Mouse (Mus musculus): Measurements from ENCODE around the gene Ttll8.

The Ttll8 gene

DNA sequence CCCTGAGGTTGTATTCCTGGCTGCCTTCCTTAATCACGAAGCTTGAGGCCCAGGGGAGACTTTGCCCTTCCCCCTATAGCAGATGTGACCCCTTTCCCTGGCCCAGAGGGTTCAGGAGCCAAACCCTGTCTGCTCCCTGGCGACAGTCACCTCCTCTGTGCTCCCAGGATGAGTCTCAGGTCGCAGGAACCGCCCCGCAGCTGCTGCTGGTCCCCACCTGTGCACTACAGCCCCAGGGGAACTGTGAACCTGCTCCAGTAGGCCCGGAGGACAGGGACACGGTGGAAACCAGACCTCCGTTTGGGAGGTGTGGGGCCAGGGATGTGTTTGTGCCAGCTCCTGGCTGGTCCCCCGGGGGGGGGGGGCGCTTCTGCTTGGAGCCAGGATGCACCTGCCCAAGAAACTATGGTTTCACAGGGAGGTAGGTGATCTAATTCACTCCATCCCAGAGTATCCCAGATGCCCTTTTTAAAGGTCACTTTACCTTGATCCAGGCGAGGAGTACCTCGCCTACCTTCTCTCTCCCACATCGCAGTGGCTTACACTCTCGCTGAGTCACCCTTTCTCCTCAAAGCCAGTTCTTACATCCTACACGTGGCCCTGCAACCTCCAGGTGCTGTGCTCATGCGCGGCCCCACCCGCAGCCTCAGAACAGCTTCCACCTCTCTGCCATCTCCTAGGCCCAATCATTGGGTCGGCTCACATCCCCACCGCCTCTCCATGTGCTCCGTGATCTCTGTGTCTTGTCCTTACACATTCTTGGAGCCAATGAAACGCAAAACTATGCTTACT lies 72.8 kb downstream of the Ttll8 start:
- DNase-seq: no peak

DNA sequence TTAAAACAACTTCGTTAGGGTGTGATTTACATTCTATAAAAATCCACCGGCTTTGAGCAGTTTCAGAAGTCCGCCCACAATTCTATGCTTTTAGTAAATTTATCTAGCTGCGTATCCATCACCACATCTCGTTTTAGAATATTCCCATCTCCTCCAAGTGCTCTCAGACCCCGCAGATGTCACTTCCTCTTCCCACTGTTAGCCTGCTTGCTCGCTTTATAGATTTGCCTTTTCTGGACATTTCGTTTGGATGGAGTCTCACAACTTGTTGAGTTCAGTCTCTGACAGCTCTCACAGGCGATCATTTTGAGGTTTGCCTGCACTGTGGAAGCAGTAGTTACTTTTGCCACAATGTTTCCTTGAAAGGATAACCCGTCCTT lies 77.2 kb downstream of the Ttll8 start:
- DNase-seq: no peak

DNA sequence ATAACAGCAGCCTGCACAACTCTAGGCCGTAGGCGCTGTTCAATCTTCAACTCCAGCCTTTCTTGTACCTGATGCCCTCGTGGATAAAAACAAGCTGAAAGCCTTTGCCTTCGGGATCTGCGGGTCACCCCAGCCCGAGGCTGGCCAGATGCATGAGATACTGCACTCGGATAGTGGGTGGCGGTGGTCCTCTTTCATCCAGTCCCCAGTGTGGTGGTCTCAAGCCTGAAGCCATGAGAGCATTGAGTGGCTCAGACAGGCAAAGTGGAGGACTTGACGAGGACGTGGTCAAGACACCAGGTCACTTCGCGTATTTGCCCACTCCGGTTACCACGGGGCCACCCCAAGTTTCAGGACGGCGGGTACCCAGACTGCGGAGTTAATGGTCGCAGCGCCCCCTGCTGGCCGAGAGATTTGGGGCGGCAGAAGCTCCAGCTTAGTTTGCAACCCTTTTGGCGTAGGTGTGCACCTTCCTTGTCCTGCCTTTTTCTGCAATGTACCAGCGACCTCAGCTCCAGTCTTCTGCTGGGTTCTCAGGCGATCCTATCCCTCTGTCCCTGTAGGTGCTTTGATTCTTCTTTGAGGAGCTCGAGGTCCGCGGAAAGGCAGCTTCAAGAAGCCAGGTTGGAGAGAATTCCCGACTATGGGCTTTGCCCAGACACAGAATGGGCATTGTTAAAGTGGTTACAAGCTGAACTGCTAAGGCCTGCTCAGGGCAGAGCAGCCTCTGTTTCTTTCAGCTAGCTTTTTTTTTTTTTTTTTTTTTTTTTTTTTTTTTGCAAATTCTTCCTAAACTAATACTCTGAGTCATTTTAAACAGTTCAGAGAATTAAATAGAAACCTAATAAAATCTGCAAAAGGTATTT lies 77.8 kb downstream of the Ttll8 start:
- peak; percentile 92 for DNase-seq

DNA sequence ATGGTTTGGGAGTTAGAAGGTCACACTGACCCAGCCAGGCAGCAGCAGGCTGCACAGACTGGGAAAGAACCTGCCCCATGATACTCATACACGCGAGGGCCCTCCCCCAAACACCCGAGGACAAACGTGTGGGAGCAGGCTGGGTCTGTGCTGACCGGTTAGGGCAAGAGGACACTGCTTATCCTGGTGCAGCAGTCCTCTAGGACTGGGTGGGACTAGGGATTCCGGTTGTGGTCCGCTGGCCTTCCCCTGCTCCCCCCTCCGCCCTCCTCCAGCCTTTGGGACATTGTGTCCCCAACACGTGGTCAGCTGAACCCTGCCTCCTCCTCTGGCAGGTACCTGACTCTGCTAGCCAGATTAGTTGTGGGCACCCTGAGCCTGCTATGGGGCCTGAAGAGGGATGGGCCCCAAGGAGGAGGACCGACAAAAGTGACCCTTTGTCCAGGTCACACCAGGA lies 78.6 kb downstream of the Ttll8 start:
- DNase-seq: peak; percentile 77

DNA sequence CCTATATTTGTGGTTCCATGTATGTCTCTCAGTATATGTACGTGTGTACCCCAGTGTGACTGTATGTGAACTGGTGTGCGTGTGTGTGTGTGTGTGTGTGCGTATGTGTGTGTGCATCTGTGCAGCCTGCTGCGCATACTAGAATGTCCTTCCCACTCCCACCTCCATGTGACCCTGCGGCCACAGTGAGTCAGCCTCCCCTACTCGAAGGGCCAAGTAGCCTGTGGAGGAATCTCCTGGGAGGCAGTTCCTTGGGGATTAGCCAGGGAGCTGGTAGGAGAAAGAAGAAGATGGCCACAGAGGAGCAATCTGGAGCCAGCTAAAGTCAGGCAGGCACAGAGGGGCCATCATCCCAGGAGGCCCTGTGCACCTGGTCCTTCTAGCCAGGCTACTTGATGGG lies 79.7 kb downstream of the Ttll8 start:
- peak; percentile 9 for DNase-seq

DNA sequence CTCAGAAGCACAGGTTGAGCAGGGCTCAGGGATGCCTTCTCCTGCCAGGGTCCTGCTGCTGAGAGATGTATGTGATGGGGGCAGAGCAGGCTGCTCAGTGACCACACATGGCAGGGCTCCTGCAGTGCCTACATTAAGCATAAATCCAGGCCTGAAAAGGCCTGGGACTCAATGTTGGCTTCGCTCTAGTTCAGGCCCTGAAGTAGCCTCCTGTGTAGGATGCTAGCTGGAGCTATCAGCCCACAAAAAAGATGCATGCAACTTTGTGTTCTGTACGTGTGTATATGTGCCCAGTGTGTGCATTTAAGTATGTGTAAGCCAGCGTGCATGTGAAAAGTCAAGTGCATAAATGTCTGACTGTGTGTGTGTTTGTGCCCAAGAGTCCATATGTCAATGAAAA lies 80.2 kb downstream of the Ttll8 start:
- DNase-seq: peak; percentile 7

DNA sequence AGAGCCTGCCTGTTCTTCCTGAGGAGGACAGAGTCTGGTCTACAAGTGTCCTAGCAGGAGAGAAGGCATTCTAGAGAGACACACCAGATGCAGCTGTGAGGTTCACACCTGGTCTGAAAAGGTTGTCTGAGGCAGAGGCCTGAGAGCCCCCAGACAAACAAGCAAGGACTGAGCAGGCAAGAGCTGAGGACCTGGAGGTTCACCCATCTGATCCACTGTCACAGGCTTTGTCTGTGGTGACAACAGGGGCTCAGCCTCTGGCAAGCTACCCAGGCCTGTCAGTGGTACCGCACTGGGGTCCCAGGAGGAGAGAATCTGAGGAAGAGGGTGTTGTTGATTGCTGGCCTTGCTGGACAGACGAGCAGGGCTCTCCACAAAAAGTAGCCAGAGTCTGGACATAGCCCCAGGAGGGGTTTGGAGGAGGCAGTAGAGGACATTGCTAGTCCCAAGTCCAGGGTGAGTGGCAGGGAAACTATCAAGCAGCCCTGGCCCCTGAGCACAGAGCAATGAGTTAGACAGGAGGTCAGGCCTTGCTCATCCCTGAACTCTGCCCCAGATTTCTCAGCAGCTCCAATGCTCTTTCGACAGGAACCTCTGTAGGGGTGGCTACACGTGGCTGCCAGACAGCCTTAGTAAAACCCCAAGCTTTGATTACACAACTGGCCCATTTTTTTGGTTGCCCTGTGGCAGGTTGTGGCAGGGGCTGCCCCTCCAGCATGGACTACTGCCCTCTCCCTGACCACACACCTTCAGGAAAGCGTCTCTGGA lies 83.6 kb downstream of the Ttll8 start:
- DNase-seq: peak; percentile 58

DNA sequence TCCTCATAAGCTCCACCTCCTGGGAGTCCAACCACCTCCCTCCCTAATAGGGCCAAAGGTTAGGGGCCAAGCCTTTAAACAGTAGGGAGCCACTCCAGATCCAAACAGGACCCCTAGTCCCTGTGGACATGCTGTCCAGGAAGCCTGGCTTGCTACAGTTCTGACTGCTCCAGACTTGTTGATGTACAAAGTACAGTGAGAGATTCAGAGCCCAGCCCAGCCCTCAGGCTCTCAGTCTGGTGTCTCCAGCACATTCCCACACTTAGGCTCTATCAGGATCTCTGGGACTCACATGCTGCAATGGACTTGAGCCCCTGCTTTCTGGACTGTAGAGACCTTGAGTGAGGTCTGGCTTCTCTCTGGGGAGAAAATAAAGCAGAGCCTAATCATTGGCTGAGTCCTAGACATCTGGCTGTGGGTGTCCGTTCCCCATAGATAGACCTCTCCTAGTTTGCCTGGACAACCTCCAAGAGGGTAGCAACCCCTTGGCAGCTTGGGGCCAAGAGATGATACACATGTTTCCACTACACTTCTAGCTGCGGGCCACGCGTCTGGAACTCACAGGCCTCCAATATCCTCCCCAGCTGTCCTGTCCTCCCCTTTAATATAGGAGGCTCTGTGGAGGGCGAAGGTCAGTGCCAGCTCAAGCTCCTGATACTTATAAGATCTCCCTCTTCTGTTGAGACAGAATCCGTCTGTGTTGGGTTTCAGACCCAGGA lies 86.0 kb downstream of the Ttll8 start:
- peak; percentile 56 for DNase-seq

DNA sequence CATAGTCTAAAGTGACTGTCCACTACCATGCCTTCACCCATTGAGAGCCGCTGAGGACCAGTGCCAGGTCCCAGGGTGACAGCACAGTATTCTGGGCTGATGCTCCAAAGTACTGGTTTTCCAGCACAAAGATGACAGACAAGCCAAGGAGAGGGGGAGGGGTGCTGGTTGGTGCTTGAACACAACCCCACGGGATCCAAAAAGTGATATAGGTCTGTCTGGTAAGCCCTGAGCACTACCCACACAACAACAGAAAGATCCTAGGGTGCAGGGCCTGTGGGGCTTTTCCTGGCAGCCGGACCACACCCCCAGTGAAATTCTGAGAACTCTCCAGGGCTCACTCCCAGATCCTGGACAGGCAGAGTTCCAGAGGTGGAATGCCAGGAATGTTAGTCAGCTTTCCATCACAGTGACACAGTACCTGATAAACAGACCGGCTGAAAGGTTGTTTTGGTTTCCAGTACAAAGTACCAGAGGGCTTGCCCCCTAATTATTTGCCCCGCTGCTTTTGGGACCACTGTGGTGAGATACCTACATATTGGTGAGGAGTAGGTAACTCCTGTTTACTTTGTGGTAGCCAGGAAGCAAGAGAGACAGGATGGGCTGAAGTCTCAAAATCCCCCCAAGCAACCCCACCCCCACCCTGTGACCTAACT lies 86.7 kb downstream of the Ttll8 start:
- peak; percentile 74 for DNase-seq

DNA sequence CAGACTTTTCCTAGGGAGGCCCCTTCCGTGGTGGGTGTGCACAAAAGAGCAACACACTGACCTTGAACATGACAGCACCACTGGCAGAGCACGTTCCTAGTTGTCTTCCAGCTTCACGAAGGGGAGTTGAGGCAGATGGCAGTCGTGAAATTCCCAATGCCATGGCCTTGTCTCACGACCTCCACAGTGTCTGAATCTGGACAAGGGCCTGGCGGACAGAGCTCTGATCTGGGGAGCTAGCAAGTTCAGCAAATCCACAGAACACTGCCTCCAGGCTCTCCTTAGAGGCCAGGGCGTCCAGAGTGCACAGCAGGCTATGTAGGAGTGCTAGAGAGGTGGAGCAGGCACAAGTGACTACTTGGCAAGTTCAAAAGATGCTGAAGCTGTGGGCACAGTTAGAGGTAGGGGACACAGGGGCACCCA lies 87.3 kb downstream of the Ttll8 start:
- DNase-seq: peak; percentile 41

DNA sequence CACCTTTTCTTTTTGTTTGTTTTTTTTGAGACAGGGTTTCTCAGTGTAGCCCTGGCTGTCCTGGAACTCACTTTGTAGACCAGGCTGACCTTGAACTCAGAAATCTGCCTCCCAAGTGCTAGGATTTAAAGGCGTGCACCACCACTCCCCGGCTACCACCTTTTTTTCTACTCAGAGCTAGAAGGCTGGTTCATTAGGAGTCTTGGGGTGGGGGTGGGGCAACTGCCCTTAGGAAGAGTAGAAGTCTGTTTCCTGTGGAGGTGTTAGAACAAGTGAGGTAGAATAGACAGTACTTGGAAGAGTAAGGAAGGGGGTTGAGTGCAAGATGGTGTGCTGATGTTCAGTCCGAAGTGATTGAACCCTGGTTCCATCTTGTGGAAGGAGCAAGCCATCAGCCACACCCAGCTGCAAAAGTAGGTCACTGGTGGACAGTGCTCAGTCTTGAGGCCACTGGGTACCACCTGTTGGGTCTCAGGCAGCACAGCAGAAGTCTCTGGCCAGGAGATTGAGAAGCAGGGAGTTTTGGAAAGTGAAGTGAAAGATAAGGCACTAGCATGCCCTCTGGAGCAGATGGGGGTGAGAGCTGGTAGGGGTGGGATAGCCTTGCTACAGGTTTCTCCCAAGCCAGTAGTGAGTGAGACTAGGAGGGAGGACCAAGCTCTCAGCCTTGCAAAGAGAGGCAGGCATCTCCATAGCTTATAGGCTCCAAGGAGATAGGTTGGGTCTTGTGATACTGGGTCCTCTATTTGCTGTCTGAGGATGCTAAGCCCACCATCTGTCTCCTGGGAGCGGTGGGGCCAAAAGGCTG lies 88.1 kb downstream of the Ttll8 start:
- no peak for DNase-seq

DNA sequence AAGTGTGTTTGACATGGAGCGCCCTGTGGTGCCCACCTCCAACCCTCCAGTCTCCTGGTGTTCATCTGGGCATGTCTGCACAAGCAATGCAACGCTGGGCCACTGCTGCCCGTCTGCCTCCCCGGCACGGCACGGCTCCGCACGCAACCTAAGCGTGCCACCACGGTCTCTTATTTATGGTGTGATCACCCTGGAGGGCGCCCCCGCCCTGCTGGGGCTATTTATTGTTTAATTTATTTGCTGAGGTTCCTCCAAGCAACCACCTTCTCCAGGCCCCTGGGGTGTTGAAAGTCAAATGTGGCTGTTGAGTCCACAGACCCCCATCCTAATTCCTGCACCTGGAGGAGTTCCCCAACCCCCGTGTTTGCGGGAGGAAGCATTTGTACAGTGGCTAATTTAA lies 89.2 kb downstream of the Ttll8 start:
- peak; percentile 39 for DNase-seq

DNA sequence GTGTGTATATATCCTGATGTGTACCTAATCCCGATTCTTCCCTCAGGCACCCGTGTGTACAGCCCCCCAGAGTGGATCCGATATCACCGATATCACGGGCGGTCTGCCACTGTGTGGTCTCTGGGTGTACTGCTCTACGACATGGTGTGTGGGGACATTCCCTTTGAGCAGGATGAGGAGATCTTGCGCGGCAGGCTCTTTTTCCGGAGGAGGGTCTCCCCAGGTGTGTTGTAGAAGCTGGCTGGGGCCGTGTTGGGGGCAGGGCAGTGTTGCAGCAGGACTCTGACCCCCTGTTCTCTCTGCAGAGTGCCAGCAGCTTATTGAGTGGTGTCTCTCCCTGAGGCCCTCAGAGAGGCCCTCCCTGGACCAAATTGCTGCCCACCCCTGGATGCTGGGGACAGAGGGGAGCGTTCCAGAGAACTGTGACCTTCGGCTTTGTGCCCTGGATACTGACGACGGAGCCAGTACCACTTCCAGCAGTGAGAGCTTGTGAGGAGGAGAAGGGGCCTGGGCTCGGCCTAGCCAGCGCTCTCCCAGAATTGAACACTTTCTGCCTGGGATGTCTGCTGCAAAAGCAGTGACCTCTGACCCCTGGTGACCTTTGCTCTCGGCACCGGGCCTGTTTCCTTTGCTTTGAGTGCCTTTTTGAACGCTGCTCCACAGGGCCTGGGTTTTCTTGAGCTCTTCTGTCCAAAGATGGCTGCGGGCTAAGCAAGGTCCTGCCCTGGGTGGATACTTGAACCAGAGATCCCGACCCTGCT lies 89.8 kb downstream of the Ttll8 start:
- peak; percentile 78 for DNase-seq

DNA sequence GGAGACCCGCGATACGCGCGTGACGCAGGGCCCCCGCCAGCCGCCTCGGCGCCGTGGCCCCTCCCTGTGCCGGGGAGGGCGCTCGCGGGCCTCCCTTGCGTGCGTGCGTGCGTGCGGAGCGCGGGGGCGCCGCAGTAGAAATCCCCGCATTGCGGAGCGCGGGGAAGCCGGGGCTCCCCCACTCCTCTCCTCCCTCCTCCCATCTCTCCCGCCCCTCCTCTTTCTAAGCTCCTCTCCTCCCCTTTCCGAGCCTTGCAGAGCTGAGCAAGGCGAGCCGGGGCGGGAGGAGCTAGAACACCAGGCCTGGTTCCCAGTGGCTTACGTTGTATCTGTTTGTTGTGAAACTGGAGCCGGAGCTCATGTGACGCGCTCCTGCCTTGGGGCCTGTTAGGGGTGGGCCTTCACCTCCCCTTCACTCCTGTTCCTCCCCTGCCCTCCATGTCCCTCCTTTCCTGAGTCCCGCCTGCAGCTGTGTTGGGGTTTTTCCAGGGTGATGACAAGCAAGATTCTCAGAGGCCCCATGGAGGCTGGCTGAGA lies 90.5 kb downstream of the Ttll8 start:
- DNase-seq: peak; percentile 95

DNA sequence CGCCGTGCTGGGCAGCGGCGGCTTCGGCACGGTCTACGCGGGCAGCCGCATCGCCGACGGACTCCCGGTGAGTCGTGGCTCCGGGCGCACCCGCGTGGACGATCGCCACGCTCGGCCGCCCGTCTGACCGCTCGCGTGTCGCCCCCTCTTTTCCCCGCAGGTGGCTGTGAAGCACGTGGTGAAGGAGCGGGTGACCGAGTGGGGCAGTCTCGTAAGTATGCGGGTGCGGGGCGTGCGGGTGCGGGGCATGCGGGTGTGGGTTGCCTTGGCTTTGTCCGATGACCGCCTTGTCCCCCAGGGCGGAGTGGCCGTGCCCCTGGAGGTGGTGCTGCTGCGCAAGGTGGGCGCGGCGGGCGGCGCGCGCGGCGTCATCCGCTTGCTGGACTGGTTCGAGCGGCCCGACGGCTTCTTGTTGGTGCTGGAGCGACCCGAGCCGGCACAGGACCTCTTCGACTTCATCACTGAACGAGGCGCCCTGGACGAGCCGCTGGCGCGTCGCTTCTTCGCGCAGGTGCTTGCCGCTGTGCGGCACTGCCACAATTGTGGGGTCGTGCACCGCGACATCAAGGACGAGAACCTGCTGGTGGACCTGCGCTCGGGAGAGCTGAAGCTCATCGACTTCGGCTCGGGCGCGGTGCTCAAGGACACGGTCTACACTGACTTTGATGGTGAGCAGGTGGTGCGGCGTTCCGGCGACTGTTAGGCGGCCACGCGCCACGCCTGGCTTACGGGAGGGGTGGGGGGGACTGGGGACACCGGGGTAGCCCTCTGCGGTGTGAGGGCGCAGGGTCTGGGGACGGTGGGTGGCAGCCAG lies 91.1 kb downstream of the Ttll8 start:
- DNase-seq: peak; percentile 78

DNA sequence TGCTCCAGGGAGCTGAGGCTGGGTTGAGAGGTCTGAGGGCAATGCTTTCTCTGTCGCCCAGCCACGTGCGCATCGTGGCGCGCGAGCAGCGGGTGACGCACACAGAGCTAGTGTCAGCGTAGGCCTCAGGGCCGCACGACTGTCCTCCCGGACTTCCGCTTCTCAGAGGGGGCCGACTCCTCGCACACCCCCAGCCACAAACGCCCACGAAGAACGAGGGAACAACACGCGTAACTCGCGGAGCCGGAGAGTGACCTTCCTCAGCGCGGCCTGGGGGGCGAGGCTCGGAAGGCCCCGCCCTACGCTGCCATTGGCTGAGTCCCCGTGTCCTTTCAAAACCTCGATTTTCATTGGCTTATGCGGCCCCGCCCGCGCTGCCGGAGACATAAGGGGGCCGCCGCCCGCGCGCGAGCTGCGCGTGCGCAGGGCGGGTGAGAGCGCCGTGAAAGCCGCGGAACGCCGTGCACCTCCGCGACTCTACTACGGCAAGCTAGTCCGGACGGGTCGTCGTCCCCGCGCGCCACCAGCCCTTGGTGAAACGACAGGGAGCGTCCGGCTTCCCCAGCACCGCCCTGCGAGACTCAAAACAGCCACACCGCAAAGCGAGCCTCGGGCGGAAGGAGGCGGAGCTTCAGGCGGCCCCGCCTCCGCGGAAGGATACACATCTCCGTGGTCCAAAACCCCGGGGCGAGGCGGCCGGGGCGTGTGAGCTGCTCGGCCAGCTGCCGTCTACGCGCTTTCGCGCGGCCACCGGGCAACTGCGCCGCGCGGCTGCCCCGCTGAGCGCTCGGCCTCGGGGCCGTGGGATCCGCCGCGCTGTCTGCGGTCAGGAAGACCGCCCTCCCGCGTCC lies 92.2 kb downstream of the Ttll8 start, which contains the start of gene Pim3:
Gene Pim3 (plus strand): TSS at position 415 of the 851 bp plus-strand sequence.
- peak; percentile 98 for DNase-seq

DNA sequence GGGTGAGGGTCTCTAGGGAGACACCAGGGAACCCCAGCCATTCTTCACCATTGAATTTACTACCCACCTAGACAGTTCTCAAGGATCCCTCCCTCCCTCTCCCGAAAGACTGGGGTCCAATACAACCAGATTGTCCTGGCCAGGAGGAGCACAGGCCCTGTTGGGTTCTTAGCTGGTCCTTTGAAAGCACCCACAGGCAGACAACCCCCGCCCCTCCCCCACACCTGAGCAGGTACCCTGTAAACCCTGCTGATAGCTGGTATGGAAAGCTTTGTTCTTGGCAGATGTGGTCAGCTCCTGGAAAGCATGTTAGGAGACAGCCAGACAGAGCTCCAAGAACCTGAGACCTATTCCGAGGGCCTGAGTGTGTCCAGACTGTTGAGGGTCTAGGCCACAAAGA lies 93.4 kb downstream of the Ttll8 start:
- peak; percentile 45 for DNase-seq

All from kidney, postnatal 10 days (tissue).